7 mouse cellular contexts compared by ENCODE assay signal in genomic region chr8:121115948-121116347, GRCm38 (mm10). TPM values are rescaled to one million over a fixed set of nuclear protein-coding genes. Genes with fewer than 3 reads are reported as not detected.
DNase-seq lines count a peak whose midpoint lies in the region; ATAC-seq and TF ChIP-seq lines count a peak whose summit lies in the region.

Foxc2 (plus strand) TSS chr8:121116171.

- peaks cover 15% of the 10 kb centered on the region for H3K4me1 ChIP-seq in intestine, embryonic 16.5 days (ENCODE audit: control insufficient read depth, insufficient read depth, low read length)
- H3K4me1 ChIP-seq in limb, embryonic 14.5 days (ENCODE audit: control insufficient read depth, insufficient read depth, low read length) = no peaks in the 10 kb centered on the region; the same call in 1 of the 2 replicates
- H3K4me1 ChIP-seq in midbrain, embryonic 16.5 days (ENCODE audit: control insufficient read depth, insufficient read depth, low read length) = peaks cover 5% of the 10 kb centered on the region; the same call in 1 of the 2 replicates
- H3K4me1 ChIP-seq in stomach, embryonic 14.5 days (ENCODE audit: control insufficient read depth, insufficient read depth, low read length) = peaks cover 15% of the 10 kb centered on the region

- H3K27ac ChIP-seq in intestine, embryonic 16.5 days (ENCODE audit: low read length) = no peak within 1 kb of the TSS
- H3K27ac ChIP-seq in limb, embryonic 14.5 days (replicated peaks; ENCODE audit: low read depth, low read length) = peak within 1 kb of the TSS; percentile 84
- no peak within 1 kb of the TSS for H3K27ac ChIP-seq in midbrain, embryonic 16.5 days (ENCODE audit: low read length)
- H3K27ac ChIP-seq in stomach, embryonic 14.5 days (ENCODE audit: low read length) = 0 out of 2 replicates have a peak within 1 kb of the TSS, but pooled peaks have one; percentile 4

- H3K27me3 ChIP-seq in intestine, embryonic 16.5 days (replicated peaks; ENCODE audit: control insufficient read depth, insufficient read depth, low read length) = peaks cover 63% of the 10 kb centered on the region
- H3K27me3 ChIP-seq in limb, embryonic 14.5 days (ENCODE audit: control insufficient read depth, insufficient read depth, low read length) = peaks cover 59% of the 10 kb centered on the region
- peaks cover 58% of the 10 kb centered on the region for H3K27me3 ChIP-seq in midbrain, embryonic 16.5 days (ENCODE audit: control insufficient read depth, insufficient read depth, low read depth, low read length)
- H3K27me3 ChIP-seq in stomach, embryonic 14.5 days (ENCODE audit: control insufficient read depth, insufficient read depth, low read length) = peaks cover 55% of the 10 kb centered on the region

- 0 out of 2 replicates have a peak, but pooled peaks cover 3% of the 10 kb centered on the region for H3K9me3 ChIP-seq in intestine, embryonic 16.5 days (ENCODE audit: control insufficient read depth, low read length)
- no peaks in the 10 kb centered on the region for H3K9me3 ChIP-seq in limb, embryonic 14.5 days (ENCODE audit: control insufficient read depth, low read length)
- no peaks in the 10 kb centered on the region; the same call in 1 of the 2 replicates for H3K9me3 ChIP-seq in midbrain, embryonic 16.5 days (replicated peaks; ENCODE audit: control insufficient read depth, low read length, poor library complexity, severe bottlenecking)
- H3K9me3 ChIP-seq in stomach, embryonic 14.5 days (ENCODE audit: control insufficient read depth, low read depth, low read length) = no peaks in the 10 kb centered on the region

- H3K4me3 ChIP-seq in intestine, embryonic 16.5 days (ENCODE audit: low read length) = peak within 1 kb of the TSS; percentile 58
- H3K4me3 ChIP-seq in limb, embryonic 14.5 days (replicated peaks; ENCODE audit: low read length) = peak within 1 kb of the TSS; percentile 62
- H3K4me3 ChIP-seq in midbrain, embryonic 16.5 days (ENCODE audit: low read depth, low read length) = peak within 1 kb of the TSS; percentile 25
- H3K4me3 ChIP-seq in stomach, embryonic 14.5 days (ENCODE audit: low read depth, low read length) = peak within 1 kb of the TSS; percentile 43

- no peaks in the 10 kb centered on the region for H3K36me3 ChIP-seq in intestine, embryonic 16.5 days (ENCODE audit: control insufficient read depth, insufficient read depth, low read length)
- peaks cover under 1% of the 10 kb centered on the region; the same call in 1 of the 2 replicates for H3K36me3 ChIP-seq in limb, embryonic 14.5 days (ENCODE audit: control insufficient read depth, insufficient read depth, low read length)
- no peaks in the 10 kb centered on the region for H3K36me3 ChIP-seq in midbrain, embryonic 16.5 days (ENCODE audit: control insufficient read depth, insufficient read depth, low read length)
- no peaks in the 10 kb centered on the region for H3K36me3 ChIP-seq in stomach, embryonic 14.5 days (ENCODE audit: control insufficient read depth, insufficient read depth, low read length)

- H3K9ac ChIP-seq in intestine, embryonic 16.5 days (ENCODE audit: low read depth, low read length) = peak within 1 kb of the TSS; percentile 61
- peak within 1 kb of the TSS; percentile 71 for H3K9ac ChIP-seq in limb, embryonic 14.5 days (ENCODE audit: low read depth, low read length, severe bottlenecking)
- no peak within 1 kb of the TSS for H3K9ac ChIP-seq in midbrain, embryonic 16.5 days (ENCODE audit: low read depth, low read length)
- H3K9ac ChIP-seq in stomach, embryonic 14.5 days (replicated peaks; ENCODE audit: low read depth, low read length) = no peak within 1 kb of the TSS

- intact Hi-C loops in gastrocnemius, postnatal 36 days (cut with DNase I) = loop anchor here (5.0 kb wide), 1 partner anchor 96 kb away; no protein-coding TSS in a partner anchor

- peak within 1 kb of the TSS; percentile 90 for H3K4me2 ChIP-seq in intestine, embryonic 16.5 days (ENCODE audit: low read depth, low read length)
- peak within 1 kb of the TSS; percentile 84 for H3K4me2 ChIP-seq in limb, embryonic 14.5 days (replicated peaks; ENCODE audit: low read depth, low read length, severe bottlenecking)
- peak within 1 kb of the TSS; percentile 51 for H3K4me2 ChIP-seq in midbrain, embryonic 16.5 days (ENCODE audit: low read length)
- peak within 1 kb of the TSS; percentile 84 for H3K4me2 ChIP-seq in stomach, embryonic 14.5 days (replicated peaks; ENCODE audit: low read depth, low read length)

- ATAC-seq in intestine, embryonic 16.5 days = peak; percentile 71
- ATAC-seq in limb, embryonic 14.5 days (ENCODE audit: low FRiP score, low read depth) = peak; percentile 81
- ATAC-seq in midbrain, embryonic 16.5 days = no peak
- 0 out of 2 replicates have a peak, but pooled peaks have one; percentile 60 for ATAC-seq in stomach, embryonic 14.5 days (ENCODE audit: insufficient number of reproducible peaks, insufficient read depth, low FRiP score, low read depth)

- TF ChIP-seq POLR2A in limb, embryonic 14.5 days (IDR thresholded peaks at IDR 0.05; ENCODE audit: borderline replicate concordance, extremely low read depth, insufficient read depth, insufficient read length) = no peak

- peak; percentile 70 for DNase-seq in T-cell, adult 2 months (ENCODE audit: low spot score)
- DNase-seq in c-Kit-positive CD71-positive TER-119-negative erythroid progenitor cells, embryonic 14.5 days (ENCODE audit: low read depth) = peak; percentile 47
- DNase-seq in gastrocnemius, postnatal 36 days = peak; percentile 76 to 79
- peak; percentile 96 for DNase-seq in limb, embryonic 14.5 days (ENCODE audit: low spot score)

- WGBS in intestine, embryonic 16.5 days = under 1% methylated on average over 25 of the region's 25 CpGs
- under 1% methylated on average over 25 of the region's 25 CpGs for WGBS in limb, embryonic 14.5 days
- under 1% methylated on average over 25 of the region's 25 CpGs for WGBS in midbrain, embryonic 16.5 days
- WGBS in stomach, embryonic 14.5 days = under 1% methylated on average over 25 of the region's 25 CpGs

RNA-seq across cellular contexts. Expression of gene Foxc2, which starts in this region (rescaled TPM):
- total RNA-seq in gastrocnemius, postnatal 36 days (2021) = under 1 TPM; 0.18 to 0.27 TPM
- 0.20 and 0.22 TPM in 2 replicates for polyA plus RNA-seq in intestine, embryonic 16.5 days (2015; fragmentation: Nextera tagmentation; extraction: Ambion mirVana)
- 14.3 and 24.4 TPM in 2 replicates for polyA plus RNA-seq in limb, embryonic 14.5 days (2012; rRNA removed)
- polyA plus RNA-seq in limb, embryonic 14.5 days (2014; fragmentation: Nextera tagmentation; extraction: Ambion mirVana) = 9.7 and 12.5 TPM in 2 replicates
- 1.7 and 2.0 TPM in 2 replicates for polyA plus RNA-seq in midbrain, embryonic 16.5 days (2015; fragmentation: Nextera tagmentation; extraction: Ambion mirVana)
- polyA plus RNA-seq in stomach, embryonic 14.5 days (2014; fragmentation: Nextera tagmentation; extraction: Ambion mirVana) = 0.20 and 0.56 TPM in 2 replicates

Comparison
In these comparisons a context has a peak if more than half of its experiments do, and no peak if none do; other contexts are left out.
1. Peak in DNase-seq in gastrocnemius, postnatal 36 days; RNA of the gene not detected or under 1 TPM.
2. Peak in ATAC-seq, H3K4me3 ChIP-seq, H3K9ac ChIP-seq and H3K4me2 ChIP-seq in intestine, embryonic 16.5 days; RNA of the gene not detected or under 1 TPM.
3. Peak in ATAC-seq, H3K4me3 ChIP-seq, H3K27ac ChIP-seq and H3K4me2 ChIP-seq in stomach, embryonic 14.5 days; RNA of the gene not detected or under 1 TPM.